Mouse (Mus musculus) bone marrow macrophage, adult 2 months (primary cell): Measurements from ENCODE around the gene H2-T23.
"Not testable (repeated sequence)": the region's sequence is repeated elsewhere in the genome, so short reads cannot be mapped to it uniquely, and the experiment has no call there.

Source experiments
- CTCF ChIP-seq: IDR thresholded peaks from 2 replicates; pipeline ENCODE4 v1.5.1; 2012; ENCODE audit warnings: low read depth, mild to moderate bottlenecking, low read length, moderate library complexity
- POLR2A ChIP-seq: IDR thresholded peaks from 2 replicates; pipeline ENCODE4 v1.6.1; 2012; ENCODE audit warnings: mild to moderate bottlenecking, low read depth, low read length, borderline replicate concordance

DNA sequence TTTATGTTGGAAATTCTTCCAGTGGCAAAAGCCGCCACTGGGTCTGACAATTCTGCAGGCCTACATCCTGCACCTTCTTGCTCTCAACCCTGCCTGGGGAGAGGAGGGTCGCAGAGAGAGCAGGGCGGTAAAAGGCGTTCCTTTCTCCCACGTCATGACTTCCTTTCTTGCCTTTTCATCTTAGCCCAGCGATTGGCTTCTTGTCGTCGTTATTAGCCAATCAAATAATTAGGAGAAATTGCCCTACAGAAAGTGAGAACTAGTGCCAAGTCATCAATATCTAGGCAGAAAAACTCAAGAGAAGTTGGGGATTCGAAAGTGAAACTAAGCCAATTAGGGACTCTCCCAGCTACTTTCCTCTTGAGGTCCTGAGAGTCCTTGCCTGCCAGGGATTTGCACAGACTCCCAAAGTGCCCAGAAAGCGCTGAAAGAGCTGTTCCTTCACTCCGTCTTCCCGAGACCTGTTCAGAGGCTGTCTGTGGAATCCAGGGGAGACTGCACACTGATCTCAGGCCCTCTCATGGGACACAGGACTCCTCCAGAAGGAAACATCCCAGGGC lies 10.0 kb upstream of the H2-T23 start, which contains the start of the genes H2-T22 and Gm6034:
- not testable (repeated sequence) for TF ChIP-seq POLR2A, CTCF
